Mouse (Mus musculus) cerebellum, adult 9-11 months (tissue): ENCODE data around the gene Lrrn3.

ENCODE experiments used
- DNase-seq: peaks from one replicate; pipeline ENCODE4 v3.0.0; 2022

Gene Lrrn3

DNA sequence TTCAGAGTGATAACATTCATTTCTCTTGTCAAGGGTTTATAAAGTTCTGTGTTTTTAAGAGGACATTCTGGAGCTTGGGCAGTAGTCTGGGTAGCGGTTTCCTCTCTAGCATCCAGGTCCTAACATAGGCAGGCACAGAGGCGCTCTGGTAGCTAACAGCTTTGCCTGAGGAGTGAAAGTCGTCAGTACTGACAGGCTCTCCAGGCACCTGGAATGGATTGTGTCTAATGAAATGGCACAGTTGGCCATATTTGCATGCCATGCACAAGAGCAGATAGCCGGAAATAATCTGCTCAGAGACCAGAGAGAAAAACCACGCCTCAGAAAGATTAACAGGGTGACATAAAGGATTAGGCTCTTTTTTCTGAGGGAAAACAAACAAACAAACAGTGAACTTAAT lies 58.8 kb downstream of the Lrrn3 start:
- peak; percentile 66 for DNase-seq

DNA sequence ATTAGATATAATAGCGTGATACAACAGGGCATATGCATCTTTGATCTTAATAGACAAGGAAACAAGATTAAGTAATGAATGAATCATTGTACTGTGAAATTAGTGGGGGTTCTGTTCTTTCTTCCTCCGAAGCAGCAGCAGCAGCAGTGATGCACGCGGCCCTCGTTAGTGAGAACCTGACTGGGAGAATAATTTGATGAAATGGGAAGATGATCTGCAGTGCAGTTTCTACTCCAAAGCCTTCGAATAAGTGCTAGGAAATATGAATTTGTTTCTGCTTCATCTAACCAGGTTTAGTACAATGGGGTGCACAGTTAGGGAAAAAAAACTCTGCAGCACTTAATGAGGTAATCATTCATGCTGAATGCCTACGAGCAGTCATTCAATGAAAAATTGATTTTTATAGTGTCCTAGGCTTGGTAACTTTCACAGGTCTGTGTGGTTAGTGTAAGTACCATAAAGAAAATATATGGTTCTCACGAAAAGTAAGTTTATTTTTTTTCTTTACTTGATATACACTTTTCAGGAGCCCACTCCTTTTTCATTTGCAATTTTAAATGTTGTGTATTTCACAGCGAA lies 61.0 kb downstream of the Lrrn3 start:
- no peak for DNase-seq

DNA sequence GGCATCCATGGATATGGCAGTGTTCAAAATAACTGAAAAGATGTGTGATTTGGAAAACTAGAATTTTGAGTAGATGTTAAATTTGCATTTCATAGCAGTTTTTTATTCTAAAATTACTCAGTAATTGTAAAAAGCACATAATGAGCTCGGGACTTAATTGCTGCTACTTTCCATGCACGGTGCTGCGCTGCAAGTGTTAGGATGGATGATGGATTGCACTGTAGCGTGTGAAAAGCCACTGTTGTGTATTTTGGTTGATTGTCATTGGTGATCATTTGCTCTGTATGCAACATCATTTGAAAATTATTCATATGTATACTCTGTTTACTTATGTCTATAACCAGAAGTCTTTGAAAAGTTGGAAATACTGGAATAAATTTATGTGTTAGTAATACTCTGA lies 68.3 kb downstream of the Lrrn3 start:
- no peak for DNase-seq

DNA sequence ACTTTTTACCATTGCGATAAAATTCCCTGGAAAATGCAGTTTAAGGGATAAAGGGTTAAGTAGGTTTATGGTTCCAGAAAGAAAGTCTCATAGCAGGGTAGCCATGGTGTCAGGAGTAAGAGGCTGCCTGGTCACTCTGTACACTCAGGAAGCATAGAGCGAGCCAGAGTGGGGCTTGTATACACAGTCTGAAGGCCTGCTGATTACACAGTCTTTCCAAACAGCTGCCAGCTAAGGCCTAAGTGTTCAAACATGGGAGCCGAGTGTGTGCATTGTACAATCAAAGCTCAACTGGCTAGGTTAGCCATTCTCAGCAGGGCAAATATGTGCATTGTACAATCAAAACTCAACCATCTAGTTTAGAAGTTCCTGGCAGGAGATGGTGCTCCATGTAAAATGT lies 69.1 kb downstream of the Lrrn3 start:
- DNase-seq = no peak

DNA sequence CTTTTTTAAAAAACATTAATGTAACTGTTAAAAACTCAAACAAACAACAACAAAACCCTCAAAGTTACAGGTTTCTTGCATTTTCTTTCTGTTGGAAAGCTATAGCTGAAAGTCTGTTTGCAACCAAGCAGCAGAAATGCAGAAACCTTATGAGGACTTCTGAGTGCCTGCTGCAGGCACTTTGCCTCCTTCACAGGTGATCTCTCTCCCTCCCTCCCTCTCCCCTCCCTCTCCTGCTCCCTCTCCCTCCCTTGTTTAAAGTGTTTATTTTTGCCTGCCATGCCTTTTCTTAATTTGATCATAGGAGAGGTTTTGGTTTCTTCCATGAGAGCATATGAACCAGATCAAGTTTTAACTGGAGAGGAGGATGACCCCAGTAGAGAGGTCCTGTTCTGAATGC lies 69.6 kb downstream of the Lrrn3 start:
- DNase-seq = no peak

GRCm38 (mm10) chr12:41409431-41409830 lies 76.8 kb downstream of the Lrrn3 start:
- no peak for DNase-seq

DNA sequence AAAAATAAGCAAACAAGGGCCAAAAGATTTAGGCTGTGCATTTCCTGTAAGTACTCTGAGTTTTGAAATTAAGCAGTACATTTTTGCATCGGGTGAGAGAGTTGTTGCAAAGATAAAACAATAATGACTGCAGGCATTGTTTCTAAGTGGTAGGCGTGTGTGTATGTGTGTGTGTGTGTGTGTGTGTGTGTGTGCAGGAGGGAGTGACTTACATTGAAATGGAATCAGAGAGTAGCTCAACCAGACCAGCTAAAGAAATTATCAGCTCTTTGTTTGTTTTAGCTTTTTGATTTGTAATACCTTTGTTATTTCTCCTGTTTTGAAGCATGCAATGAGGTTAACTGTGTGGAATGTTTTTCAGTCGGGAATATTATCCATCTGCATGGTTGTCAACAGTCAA lies 84.3 kb downstream of the Lrrn3 start:
- no peak for DNase-seq
